Mouse (Mus musculus): ENCODE measurements around the gene Atf1. TPM values are rescaled to one million over a fixed set of nuclear protein-coding genes. Genes with fewer than 3 reads are reported as not detected.
"Not testable (repeated sequence)": the region's sequence is repeated elsewhere in the genome, so short reads cannot be mapped to it uniquely, and the experiment has no call there.

The Atf1 gene
- total and polyA plus RNA-seq, 3 experiments = 51.9 to 88.4 (median 61.8) TPM

DNA sequence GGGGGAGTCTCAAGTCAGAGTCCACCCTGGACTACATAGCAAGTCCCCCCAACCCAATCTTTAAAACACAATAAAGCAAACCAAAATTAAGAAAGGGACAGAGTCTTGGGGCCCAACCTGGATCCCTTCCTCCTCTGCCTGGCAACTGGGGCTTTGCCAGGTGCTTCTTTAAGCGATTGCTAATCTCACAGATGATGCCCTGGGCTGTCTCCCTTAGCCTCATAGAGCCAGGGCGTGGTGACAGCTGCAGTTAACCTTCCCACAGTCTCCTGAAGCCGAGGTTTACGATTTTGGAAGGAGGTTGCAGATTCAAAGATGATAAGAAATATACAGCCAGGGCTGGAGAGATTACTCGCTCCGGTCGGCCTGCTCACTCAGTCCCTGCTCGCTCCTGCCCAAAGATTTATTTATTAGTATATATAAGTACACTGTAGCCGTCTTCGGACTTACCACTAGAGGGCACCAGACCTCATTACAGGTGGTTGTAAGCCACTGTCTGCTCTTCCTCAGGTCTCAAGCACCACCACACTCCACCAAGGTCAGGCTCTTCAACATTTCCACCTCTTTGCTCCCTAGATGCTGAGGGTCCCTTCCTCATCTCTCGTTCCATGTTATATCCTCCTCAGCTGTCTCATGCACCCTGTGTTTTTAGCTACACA lies 79.9 kb downstream of the Atf1 start:
- not testable (repeated sequence) for DNase-seq

Other genes starting within 250 kb of the Atf1 start
- 10 to 100 TPM; 13.8 to 14.6 TPM for gene Dip2b, start 189.2 kb upstream of the Atf1 start, total RNA-seq (2021)
- gene Dip2b, start 189.2 kb upstream of the Atf1 start, polyA plus RNA-seq (2012; rRNA removed) = 3.4 and 4.7 TPM in 2 replicates
- gene Tmprss12, start 53.0 kb downstream of the Atf1 start, total RNA-seq (2021) = not detected
- gene Tmprss12, start 53.0 kb downstream of the Atf1 start, polyA plus RNA-seq (2012; rRNA removed) = not detected in 2 replicates
- 100 to 1,000 TPM; 117 to 142 TPM for gene Mettl7a1, start 76.3 kb downstream of the Atf1 start, total RNA-seq (2021)
- 69.8 and 78.4 TPM in 2 replicates for gene Mettl7a1, start 76.3 kb downstream of the Atf1 start, polyA plus RNA-seq (2012; rRNA removed)
- under 1 TPM in 1 of 2 experiments, not detected in 1; 0.63 TPM for gene Mettl7a3, start 107.1 kb downstream of the Atf1 start, total RNA-seq (2021)
- gene Mettl7a3, start 107.1 kb downstream of the Atf1 start, polyA plus RNA-seq (2012; rRNA removed) = 0.13 and 0.16 TPM in 2 replicates
- under 1 TPM; 0.45 to 0.52 TPM for gene Methig1, start 125.3 kb downstream of the Atf1 start, total RNA-seq (2021)
- 0.16 TPM in 1 of 2 replicates, not detected in the other for gene Methig1, start 125.3 kb downstream of the Atf1 start, polyA plus RNA-seq (2012; rRNA removed)
- gene Mettl7a2, start 125.4 kb downstream of the Atf1 start, total RNA-seq (2021) = 1 to 10 TPM in 1 of 2 experiments, under 1 TPM in 1; 0.78 to 3.6 TPM
- not detected in 2 replicates for gene Mettl7a2, start 125.4 kb downstream of the Atf1 start, polyA plus RNA-seq (2012; rRNA removed)
- under 1 TPM in 1 of 2 experiments, not detected in 1; 0.69 TPM for gene Higd1c, start 136.7 kb downstream of the Atf1 start, total RNA-seq (2021)
- gene Higd1c, start 136.7 kb downstream of the Atf1 start, polyA plus RNA-seq (2012; rRNA removed) = 0.28 TPM in 1 of 2 replicates, not detected in the other
- gene Gm5475, start 194.3 kb downstream of the Atf1 start, total RNA-seq (2021) = not detected
- 0.06 and 0.19 TPM in 2 replicates for gene Gm5475, start 194.3 kb downstream of the Atf1 start, polyA plus RNA-seq (2012; rRNA removed)
- 100 to 1,000 TPM; 116 to 132 TPM for gene Slc11a2, start 197.3 kb downstream of the Atf1 start, total RNA-seq (2021)
- gene Slc11a2, start 197.3 kb downstream of the Atf1 start, polyA plus RNA-seq (2012; rRNA removed) = 55.2 and 65.0 TPM in 2 replicates
- gene Letmd1, start 241.2 kb downstream of the Atf1 start, total RNA-seq (2021) = 100 to 1,000 TPM; 172 to 181 TPM
- 118 and 132 TPM in 2 replicates for gene Letmd1, start 241.2 kb downstream of the Atf1 start, polyA plus RNA-seq (2012; rRNA removed)

Measured in adrenal gland, adult 2 months (tissue).